Mouse (Mus musculus) neural tube, embryonic 10.5 days (tissue): ENCODE results near the gene Podn.

Experiments used
- DNase-seq: peaks from one replicate; pipeline ENCODE4 v3.0.0-alpha.2; 2017; ENCODE audit warnings: low spot score; ENCODE audit errors: extremely low spot score

Podn gene

GRCm38 (mm10) chr4:107967966-107968682, 128.1 kb downstream of the Podn start, which contains the start of gene Slc1a7:
Slc1a7 (plus strand) TSS chr4:107968332.
- no peak for DNase-seq

GRCm38 (mm10) chr4:107966416-107967109, 129.7 kb downstream of the Podn start:
- no peak for DNase-seq
